Mouse (Mus musculus) heart, adult 2 months (tissue): ENCODE measurements around the gene Itsn1. TPM values are rescaled to one million over a fixed set of nuclear protein-coding genes. Genes with fewer than 3 reads are reported as not detected.
A peak's percentile ranks its signal among the peaks of the same experiment; 100 is the strongest.

ENCODE experiments used
- DNase-seq, 2 experiments: peaks; one replicate each; pipeline ENCODE4 v3.0.0; 2021
- H3K27ac ChIP-seq: fragments of 200-600 bp; 2 replicates; pipeline ENCODE4 v1.8.1; 2022
- H3K27me3 ChIP-seq: fragments of 200-500 bp; 2 replicates; pipeline ENCODE4 v1.6.1; 2012; ENCODE audit warnings: mild to moderate bottlenecking, low read length, inconsistent platforms, mixed read lengths; ENCODE audit not compliant: control insufficient read depth, insufficient read depth
- H3K36me3 ChIP-seq: fragments of 200-500 bp; 2 replicates; pipeline ENCODE4 v1.6.1; 2012; ENCODE audit warnings: low read length, inconsistent platforms; ENCODE audit not compliant: control insufficient read depth, insufficient read depth
- H3K4me1 ChIP-seq: fragments of 200-500 bp; 2 replicates; pipeline ENCODE4 v1.6.1; 2011; ENCODE audit warnings: low read length; ENCODE audit not compliant: control insufficient read depth, insufficient read depth
- H3K4me3 ChIP-seq: fragments of 200-600 bp; 2 replicates; pipeline ENCODE4 v1.8.1; 2022
- H3K79me2 ChIP-seq: fragments of 200-500 bp; replicated peaks from 2 replicates; pipeline ENCODE4 v1.6.1; 2012; ENCODE audit warnings: mild to moderate bottlenecking, inconsistent platforms, low read length, moderate library complexity, mixed read lengths; ENCODE audit not compliant: control insufficient read depth, insufficient read depth
- H3K9ac ChIP-seq: fragments of 200-500 bp; 2 replicates; pipeline ENCODE4 v1.6.1; 2012; ENCODE audit warnings: low read depth, mild to moderate bottlenecking, control low read depth, inconsistent platforms, low read length, mixed read lengths
- CTCF ChIP-seq: fragments of 200-600 bp; IDR thresholded peaks from 2 replicates; pipeline ENCODE4 v1.8.1; 2022; ENCODE audit warnings: antibody characterized with exemption, mild to moderate bottlenecking, moderate library complexity
- EP300 ChIP-seq: fragments of 200-500 bp; IDR thresholded peaks from 2 replicates; pipeline ENCODE4 v1.6.1; 2011; ENCODE audit warnings: low read depth, low read length, control low read depth; ENCODE audit not compliant: insufficient read depth
- POLR2A ChIP-seq: fragments of 200-500 bp; IDR thresholded peaks from 2 replicates; pipeline ENCODE4 v1.6.1; 2011; ENCODE audit warnings: mild to moderate bottlenecking, low read depth, low read length, control low read depth; ENCODE audit not compliant: insufficient read depth
- WGBS: fragments of 180-500 bp; shearing (Covaris S2); methylation state at CpG from one replicate; pipeline ENCODE4 v1.1.7; 2018; 5-methylcytosine and 5-hydroxymethylcytosine counted together
- intact Hi-C: fragments of 180-260 bp; cut with DNase I; formaldehyde crosslinking; loops from one replicate; pipeline ENCODE4 v1.15.1; 2025
- polyA plus RNA-seq: library from polyadenylated mRNA; depleted of rRNA; stranded (reverse); fragments of >200 nt; gene quantifications from 2 replicates; pipeline ENCODE4 v1.2.3, GENCODE M21; 2012
- total RNA-seq, 2 experiments: library from RNA; stranded (reverse); gene quantifications; 2 replicates each; pipeline ENCODE4 v1.2.3; 2021

The Itsn1 gene
- total and polyA plus RNA-seq, 3 experiments: 35.8 to 46.7 (median 45.1) TPM

- Histone ChIP-seq H3K27ac (no peak overlapping the region), H3K27me3 (no peaks in the 10 kb centered on the region), H3K9ac (no peak overlapping the region), H3K79me2 (no peaks in the 10 kb centered on the region), H3K4me3 (no peak overlapping the region), H3K36me3 (no peaks in the 10 kb centered on the region), H3K4me1 (peaks cover 1% of the 10 kb centered on the region; the same call in 1 of the 2 replicates)
- intact Hi-C loops: loop anchor here (5.0 to 10.0 kb wide), 2 partner anchors 224 to 527 kb away; no protein-coding TSS in a partner anchor
- 76% methylated on average over 5 of the region's 5 CpGs for WGBS
- no peak for TF ChIP-seq CTCF
- no peak for TF ChIP-seq EP300
- TF ChIP-seq POLR2A: no peak
- no peak for DNase-seq
These were observed 209.1 kb downstream of the Itsn1 start for GRCm38 (mm10) chr16:91938141-91938540.

- no peak for TF ChIP-seq POLR2A
- TF ChIP-seq CTCF: no peak
- TF ChIP-seq EP300: no peak
- Histone ChIP-seq H3K9ac (no peak overlapping the region), H3K27me3 (no peaks in the 10 kb centered on the region), H3K4me3 (no peak overlapping the region), H3K27ac (no peak overlapping the region), H3K4me1 (peaks cover 1% of the 10 kb centered on the region; the same call in 1 of the 2 replicates), H3K79me2 (no peaks in the 10 kb centered on the region), H3K36me3 (no peaks in the 10 kb centered on the region)
- WGBS: 55% methylated on average over 6 of the region's 6 CpGs
- DNase-seq: peak in 1 of 2 experiments; percentile 14
- intact Hi-C loops: no loop called here
These were observed 211.6 kb downstream of the Itsn1 start for GRCm38 (mm10) chr16:91940726-91941125.

GRCm38 (mm10) chr16:91942201-91942600 is 213.1 kb downstream of the Itsn1 start:
- TF ChIP-seq CTCF: no peak
- no peak for TF ChIP-seq EP300
- H3K4me3 ChIP-seq: no peak overlapping the region
- H3K27me3 ChIP-seq: no peaks in the 10 kb centered on the region
- H3K27ac ChIP-seq: no peak overlapping the region
- no peak overlapping the region for H3K9ac ChIP-seq
- 87% methylated on average over 14 of the region's 14 CpGs for WGBS
- no peak for DNase-seq
- no peaks in the 10 kb centered on the region for H3K4me1 ChIP-seq
- H3K36me3 ChIP-seq: no peaks in the 10 kb centered on the region
- intact Hi-C loops: no loop called here
- H3K79me2 ChIP-seq: no peaks in the 10 kb centered on the region

GRCm38 (mm10) chr16:91946261-91946660 is 217.2 kb downstream of the Itsn1 start:
- H3K9ac ChIP-seq: no peak overlapping the region
- no peaks in the 10 kb centered on the region for H3K36me3 ChIP-seq
- intact Hi-C loops: no loop called here
- no peaks in the 10 kb centered on the region for H3K27me3 ChIP-seq
- DNase-seq: no peak
- TF ChIP-seq CTCF: no peak
- no peak for TF ChIP-seq POLR2A
- no peak for TF ChIP-seq EP300
- H3K4me3 ChIP-seq: no peak overlapping the region
- H3K79me2 ChIP-seq: no peaks in the 10 kb centered on the region
- no peak overlapping the region for H3K27ac ChIP-seq
- WGBS: 55% methylated on average over 10 of the region's 10 CpGs
- H3K4me1 ChIP-seq: no peaks in the 10 kb centered on the region

GRCm38 (mm10) chr16:91947093-91947492 is 218.0 kb downstream of the Itsn1 start:
- Histone ChIP-seq H3K9ac (no peak overlapping the region), H3K27me3 (no peaks in the 10 kb centered on the region), H3K4me3 (no peak overlapping the region), H3K4me1 (no peaks in the 10 kb centered on the region), H3K27ac (no peak overlapping the region), H3K36me3 (no peaks in the 10 kb centered on the region), H3K79me2 (no peaks in the 10 kb centered on the region)
- no peak for TF ChIP-seq CTCF
- DNase-seq: no peak
- intact Hi-C loops: no loop called here
- 81% methylated on average over 11 of the region's 11 CpGs for WGBS

GRCm38 (mm10) chr16:91953967-91954366 is 224.9 kb downstream of the Itsn1 start:
- TF ChIP-seq CTCF (no peak), POLR2A (no peak), EP300 (no peak)
- H3K27ac ChIP-seq: no peak overlapping the region
- H3K9ac ChIP-seq: no peak overlapping the region
- intact Hi-C loops: no loop called here
- no peaks in the 10 kb centered on the region for H3K36me3 ChIP-seq
- no peaks in the 10 kb centered on the region for H3K79me2 ChIP-seq
- H3K27me3 ChIP-seq: no peaks in the 10 kb centered on the region
- no peak overlapping the region for H3K4me3 ChIP-seq
- DNase-seq: no peak
- no peaks in the 10 kb centered on the region for H3K4me1 ChIP-seq
- 89% methylated on average over 4 of the region's 4 CpGs for WGBS
